Mouse (Mus musculus): ENCODE measurements around the gene Spta1.

DNA sequence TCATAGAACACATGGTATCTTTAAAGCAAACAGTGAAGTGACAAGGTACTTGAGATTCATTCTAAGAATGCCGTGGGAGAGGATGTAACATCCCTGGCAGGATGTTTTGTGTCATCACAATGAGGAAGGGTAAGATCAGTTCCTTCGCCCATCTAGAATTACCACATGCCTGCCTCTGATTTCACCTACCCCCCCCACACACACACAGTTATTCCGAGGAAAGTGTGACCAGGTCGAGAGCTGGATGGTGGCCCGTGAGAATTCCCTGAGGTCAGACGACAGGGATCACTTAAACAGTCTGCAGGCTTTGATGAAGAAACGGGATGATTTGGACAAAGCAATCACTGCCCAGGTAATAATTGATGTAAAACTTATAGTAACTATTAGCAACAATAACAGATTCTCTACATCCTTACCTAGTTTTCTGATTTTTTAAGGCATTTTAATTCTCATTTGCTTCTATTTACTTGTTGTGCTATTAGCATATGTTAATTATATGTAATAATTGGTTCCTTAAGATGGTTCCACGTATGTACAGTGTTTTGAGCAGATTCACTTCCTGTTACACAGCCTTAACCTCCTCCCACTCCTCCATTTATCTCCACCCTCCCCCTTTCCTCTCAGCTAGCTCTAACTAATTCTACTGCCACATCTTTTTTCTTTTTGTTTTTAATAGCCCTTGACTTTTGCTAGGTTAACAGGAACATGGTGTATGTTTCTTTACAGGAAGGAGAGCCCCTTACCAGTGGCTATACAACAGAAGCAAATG, 42.9 kb downstream of the Spta1 start:
- TF ChIP-seq POLR2AphosphoS2 (IDR thresholded peaks at IDR 0.05; ENCODE audit: insufficient read length, low read depth) (no peak), POLR2A (IDR thresholded peaks at IDR 0.05; ENCODE audit: insufficient read length, low read depth) (no peak), MYOD1 (IDR thresholded peaks at IDR 0.05; ENCODE audit: control insufficient read depth in 1 of 3, insufficient read length in 2 of 3, low read depth in 2 of 3) (no peak), REST (IDR thresholded peaks at IDR 0.05; ENCODE audit: insufficient read depth, insufficient read length) (no peak)
